Mouse (Mus musculus): ENCODE measurements around the gene Tmem141. TPM values are rescaled to one million over a fixed set of nuclear protein-coding genes. Genes with fewer than 3 reads are reported as not detected.
A peak's percentile ranks its signal among the peaks of the same experiment; 100 is the strongest.

Tmem141 gene
- total RNA-seq, 2 experiments from 2014 or later = 21.6 to 22.3 TPM

- TF ChIP-seq CTCF (IDR thresholded peaks at IDR 0.05) = no peak
- peak; percentile 31 to 44 for DNase-seq (ENCODE audit: extremely low spot score in 1 of 2, low spot score in 2 of 2)
- intact Hi-C loops (cut with DNase I) = loop anchor here (5.0 kb wide), 1 partner anchor 35 kb away; the partner anchor contains the start of gene Traf2
- Histone ChIP-seq H3K4me3 (peak overlapping the region; percentile 60), H3K27ac (peak overlapping the region; percentile 96)
These were observed 39.9 kb downstream of the Tmem141 start for GRCm38 (mm10) chr2:25581901-25582301.

GRCm38 (mm10) chr2:25581294-25581864 is 40.4 kb downstream of the Tmem141 start, which contains the start of gene Ajm1:
Ajm1 (minus strand) TSS chr2:25581757.
- Histone ChIP-seq H3K27ac (peak within 1 kb of the TSS; percentile 96), H3K4me3 (peak within 1 kb of the TSS; percentile 60)
- peak; percentile 98 for TF ChIP-seq CTCF (IDR thresholded peaks at IDR 0.05)
- intact Hi-C loops (cut with DNase I) = loop anchor here (5.0 kb wide), 1 partner anchor 34 kb away; the partner anchor contains the start of gene Traf2
- DNase-seq (ENCODE audit: extremely low spot score in 1 of 2, low spot score in 2 of 2) = peak; percentile 77 to 79

DNA sequence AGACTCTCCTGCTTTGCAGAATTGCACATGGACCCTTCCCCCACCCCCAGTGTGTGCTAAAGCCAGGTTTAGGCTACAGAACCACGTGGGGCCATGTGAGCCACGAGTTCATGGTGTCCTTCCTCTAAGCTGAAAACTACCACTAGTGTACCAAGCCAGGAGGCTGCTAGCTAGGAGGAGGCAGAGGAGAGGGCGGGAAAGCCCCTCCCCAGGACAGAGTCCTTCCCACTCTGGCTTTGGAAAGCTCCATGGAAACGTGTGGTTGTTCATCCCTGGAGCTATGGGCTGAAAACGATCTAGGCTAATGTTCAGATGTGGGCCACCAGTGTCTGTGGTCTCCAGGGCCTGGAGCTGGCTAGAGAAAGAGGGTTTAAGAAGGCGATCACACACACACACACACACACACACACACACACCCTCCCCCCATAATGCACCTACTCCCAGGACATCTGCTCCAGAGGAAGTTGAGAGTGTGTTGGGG is 41.1 kb downstream of the Tmem141 start:
- peak overlapping the region; percentile 96 for H3K27ac ChIP-seq

GRCm38 (mm10) chr2:25579737-25580460 is 41.9 kb downstream of the Tmem141 start:
- intact Hi-C loops (cut with DNase I) = loop anchor here (5.0 kb wide), 1 partner anchor 33 kb away; the partner anchor contains the start of gene Traf2
- TF ChIP-seq CTCF (IDR thresholded peaks at IDR 0.05) = peak; percentile 63
- H3K4me3 ChIP-seq = peak overlapping the region; percentile 33
- peak; percentile 54 to 58 for DNase-seq (ENCODE audit: extremely low spot score in 1 of 2, low spot score in 2 of 2)
- H3K27ac ChIP-seq = peak overlapping the region; percentile 96

More for the DNA sequence above, 41.1 kb downstream of the Tmem141 start:
- DNase-seq (ENCODE audit: extremely low spot score in 1 of 2, low spot score in 2 of 2) = peak; percentile 33 to 39
- intact Hi-C loops (cut with DNase I) = loop anchor here (5.0 kb wide), 1 partner anchor 33 kb away; the partner anchor contains the start of gene Traf2
- peak overlapping the region; percentile 60 for H3K4me3 ChIP-seq
- no peak for TF ChIP-seq CTCF (IDR thresholded peaks at IDR 0.05)

GRCm38 (mm10) chr2:25578796-25579736 is 42.7 kb downstream of the Tmem141 start:
- H3K27ac ChIP-seq = peak overlapping the region; percentile 96
- intact Hi-C loops (cut with DNase I) = no loop called here
- H3K4me3 ChIP-seq = no peak overlapping the region
- TF ChIP-seq CTCF (IDR thresholded peaks at IDR 0.05) = no peak
- DNase-seq (ENCODE audit: extremely low spot score in 1 of 2, low spot score in 2 of 2) = peak; percentile 27 to 33

GRCm38 (mm10) chr2:25577951-25578795 is 43.6 kb downstream of the Tmem141 start:
- intact Hi-C loops (cut with DNase I) = no loop called here
- DNase-seq (ENCODE audit: extremely low spot score in 1 of 2, low spot score in 2 of 2) = peak in 1 of 2 experiments; percentile 28
- TF ChIP-seq CTCF (IDR thresholded peaks at IDR 0.05) = peak; percentile 2; the same call in 1 of the 2 replicates
- peak overlapping the region; percentile 97 for H3K27ac ChIP-seq
- no peak overlapping the region for H3K4me3 ChIP-seq

DNA sequence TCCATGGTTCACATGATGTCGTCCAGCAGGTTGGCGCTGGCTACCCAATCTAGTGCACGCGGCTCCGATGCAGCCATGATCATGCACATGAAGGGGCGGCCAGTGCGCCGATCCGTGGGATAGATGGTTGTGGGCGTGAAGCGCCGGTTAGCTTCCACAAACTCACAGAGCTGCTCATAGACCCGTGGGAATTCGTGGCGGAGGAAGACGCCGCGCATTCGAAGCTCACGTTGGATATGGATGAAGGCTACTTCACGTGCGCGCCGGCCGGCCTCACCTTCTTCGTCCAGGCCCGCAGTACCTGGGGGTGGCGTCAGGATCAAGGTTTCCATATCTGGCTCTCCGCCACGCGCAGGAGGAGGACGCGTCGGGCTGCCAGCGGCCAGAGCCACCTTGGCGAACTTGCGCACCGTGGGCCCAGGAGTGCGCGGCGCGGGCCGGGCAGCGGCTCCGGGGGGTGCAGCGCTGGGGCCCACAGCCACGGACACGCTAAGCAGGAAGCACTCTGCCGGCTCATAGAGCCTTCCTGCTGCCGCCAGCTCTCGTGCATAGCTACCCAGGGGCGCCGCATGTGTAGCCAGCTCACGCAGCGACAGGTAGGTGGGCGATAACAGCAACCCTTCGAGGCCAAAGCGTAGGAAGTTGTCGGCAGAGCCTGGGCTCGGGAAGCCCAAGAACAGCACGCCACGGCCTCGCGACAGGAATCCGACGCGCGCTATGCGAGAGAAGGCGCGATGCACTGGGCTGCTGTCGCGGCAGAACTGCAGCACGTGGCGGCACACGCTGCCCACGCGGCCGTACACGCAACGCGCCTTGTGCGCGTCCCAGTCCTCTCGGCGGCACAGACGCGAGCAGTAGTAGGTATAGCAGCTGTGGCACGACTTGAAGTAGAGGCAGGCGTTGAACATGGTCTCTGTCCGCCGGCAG is 44.6 kb downstream of the Tmem141 start:
- peak; percentile 41 to 52 for DNase-seq (ENCODE audit: extremely low spot score in 1 of 2, low spot score in 2 of 2)
- H3K4me3 ChIP-seq = no peak overlapping the region
- intact Hi-C loops (cut with DNase I) = no loop called here
- TF ChIP-seq CTCF (IDR thresholded peaks at IDR 0.05) = no peak
- peak overlapping the region; percentile 97 for H3K27ac ChIP-seq

GRCm38 (mm10) chr2:25576028-25576850 is 45.6 kb downstream of the Tmem141 start:
- no peak for TF ChIP-seq CTCF (IDR thresholded peaks at IDR 0.05)
- H3K27ac ChIP-seq = peak overlapping the region; percentile 97
- peak in 1 of 2 experiments; percentile 46 for DNase-seq (ENCODE audit: extremely low spot score in 1 of 2, low spot score in 2 of 2)
- intact Hi-C loops (cut with DNase I) = no loop called here
- H3K4me3 ChIP-seq = no peak overlapping the region
